Mouse (Mus musculus): ENCODE results near the gene Pld1. TPM values are rescaled to one million over a fixed set of nuclear protein-coding genes. Genes with fewer than 3 reads are reported as not detected.

Pld1 gene
- total RNA-seq, 2 experiments from 2014 or later, result 11.6 to 13.6 TPM

DNA sequence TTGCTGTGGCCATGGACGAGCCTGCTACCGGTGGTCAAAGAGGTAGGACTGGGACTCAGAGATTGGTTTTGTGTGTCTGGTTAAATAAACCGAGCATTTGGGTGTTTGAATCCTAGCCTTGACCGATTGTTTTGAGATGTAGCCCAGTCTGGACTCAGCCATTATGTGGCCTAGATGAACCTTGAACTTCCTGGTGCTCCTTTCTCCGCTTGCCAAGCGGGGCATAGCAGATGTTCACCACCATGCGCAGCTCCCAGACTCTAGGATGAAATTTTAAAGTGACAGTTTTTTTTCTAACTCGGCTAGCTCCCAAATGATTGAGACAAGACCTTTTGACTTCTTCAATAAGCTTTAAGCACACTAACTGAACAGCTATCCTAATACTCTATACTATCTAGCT lies 102.7 kb downstream of the Pld1 start:
- no peak for DNase-seq (ENCODE audit: low spot score in 2 of 2)

DNA sequence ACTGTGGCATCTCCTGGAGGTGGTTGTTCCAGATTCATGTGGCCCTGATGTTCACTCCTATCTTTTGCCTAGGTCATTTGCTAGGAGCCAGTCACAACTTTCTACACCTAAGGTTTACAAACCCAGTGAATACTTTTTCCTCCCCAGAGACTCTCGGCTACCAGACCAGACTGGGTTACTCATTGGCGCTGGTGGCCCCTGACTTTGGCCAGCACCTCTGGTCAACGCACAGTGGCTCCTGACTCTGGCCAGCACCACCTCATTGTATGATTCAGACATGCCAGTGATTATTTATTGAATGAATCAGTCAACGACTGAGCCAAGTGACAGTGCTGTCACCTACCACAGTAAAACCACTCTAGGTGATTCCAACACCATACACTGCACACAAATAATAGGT lies 103.9 kb downstream of the Pld1 start:
- no peak for DNase-seq (ENCODE audit: low spot score in 2 of 2)

DNA sequence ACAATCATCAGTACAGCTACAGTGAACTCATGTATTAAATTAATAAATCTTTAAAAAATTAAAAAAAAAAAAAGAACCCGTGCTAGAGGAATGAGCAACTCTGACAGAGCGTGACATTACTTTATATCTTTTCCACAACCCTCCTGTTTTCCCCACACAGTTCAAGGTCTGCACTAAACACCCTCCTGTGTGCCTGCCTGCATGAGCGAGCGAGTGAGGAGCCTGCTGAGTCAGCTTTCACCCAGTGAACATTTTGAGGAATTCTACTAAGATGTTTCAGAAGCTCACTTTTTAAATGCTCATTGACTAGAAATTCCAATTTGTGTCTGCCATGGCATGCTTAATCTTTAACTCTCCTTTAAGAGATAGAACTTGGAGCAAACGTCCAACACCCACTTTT lies 109.1 kb downstream of the Pld1 start:
- no peak for DNase-seq (ENCODE audit: low spot score in 2 of 2)

DNA sequence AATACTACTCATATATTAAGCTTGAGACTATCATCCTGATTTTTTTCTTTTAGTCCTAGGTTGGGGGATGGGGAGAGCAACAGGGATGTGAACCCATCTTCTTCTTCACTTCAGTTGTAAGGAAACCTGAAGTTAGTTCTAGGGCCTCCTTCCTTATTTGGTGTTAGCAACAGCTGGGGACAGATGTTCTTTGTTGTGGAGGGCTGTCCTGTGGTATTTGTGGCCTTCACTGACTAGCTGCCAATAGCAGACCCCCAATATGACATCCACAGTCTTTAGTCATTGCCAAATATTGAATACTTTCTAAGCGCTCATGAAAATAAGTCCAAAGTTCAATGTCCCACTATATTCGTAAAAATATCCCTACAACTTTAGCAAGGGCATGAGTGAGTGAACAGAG lies 111.0 kb downstream of the Pld1 start:
- no peak for DNase-seq (ENCODE audit: low spot score in 2 of 2)

DNA sequence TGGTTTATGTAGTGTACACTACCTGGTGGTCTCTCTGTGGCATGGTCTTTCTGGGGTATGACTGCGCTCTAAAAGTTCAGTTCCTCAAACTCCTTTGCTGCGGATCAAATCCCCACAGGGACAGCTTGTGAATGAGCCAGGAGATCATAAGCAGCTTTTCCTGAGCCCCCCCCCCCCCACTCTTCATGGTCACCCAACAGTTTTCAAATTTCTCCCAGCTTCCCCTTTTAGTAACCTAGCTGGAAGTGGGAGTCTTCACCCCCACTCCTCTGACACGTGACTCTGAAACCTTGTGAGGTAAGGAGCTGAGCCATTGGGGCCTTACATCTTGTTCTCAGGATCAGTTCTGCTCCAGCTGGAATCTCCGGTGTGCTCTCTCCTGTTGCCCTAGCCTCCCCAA lies 114.6 kb downstream of the Pld1 start:
- DNase-seq (ENCODE audit: low spot score in 2 of 2), result no peak

DNA sequence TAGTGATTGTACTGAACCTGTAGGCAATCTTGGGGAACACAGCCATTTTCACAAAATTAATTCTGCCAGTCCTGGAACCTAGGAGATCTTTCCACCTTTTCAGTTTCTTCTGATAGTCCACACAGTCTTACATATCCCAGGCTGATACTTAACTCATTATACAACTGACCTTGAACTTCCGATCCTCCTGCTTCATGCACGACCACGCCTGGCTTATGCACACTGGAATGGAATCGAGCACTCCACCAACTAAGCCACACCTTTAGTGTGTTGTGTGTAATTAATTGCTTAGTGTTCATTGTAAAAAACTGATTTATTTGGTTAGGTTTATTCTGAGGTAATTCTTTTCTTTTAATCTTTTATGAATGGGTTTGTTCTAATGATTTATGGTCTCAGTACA lies 122.2 kb downstream of the Pld1 start:
- no peak for DNase-seq (ENCODE audit: low spot score in 2 of 2)

DNA sequence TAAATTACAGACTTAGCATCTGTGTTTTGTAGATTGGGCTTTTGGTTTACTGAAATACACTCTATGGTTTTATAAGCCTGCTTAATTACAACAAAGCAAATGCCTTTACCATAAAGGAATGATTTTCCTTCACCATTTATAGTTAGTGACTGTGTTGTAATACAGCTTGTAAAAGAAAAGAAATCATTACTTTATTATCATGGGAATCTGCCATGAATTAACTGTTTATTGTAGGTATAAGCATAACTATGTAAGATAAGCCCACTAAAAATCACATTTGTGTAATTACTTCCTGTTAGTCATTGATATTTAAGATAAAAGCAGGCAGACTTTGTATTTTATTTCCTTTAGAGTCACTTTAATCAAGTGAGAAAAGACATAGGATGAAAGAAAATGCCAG lies 122.7 kb downstream of the Pld1 start:
- no peak for DNase-seq (ENCODE audit: low spot score in 2 of 2)

DNA sequence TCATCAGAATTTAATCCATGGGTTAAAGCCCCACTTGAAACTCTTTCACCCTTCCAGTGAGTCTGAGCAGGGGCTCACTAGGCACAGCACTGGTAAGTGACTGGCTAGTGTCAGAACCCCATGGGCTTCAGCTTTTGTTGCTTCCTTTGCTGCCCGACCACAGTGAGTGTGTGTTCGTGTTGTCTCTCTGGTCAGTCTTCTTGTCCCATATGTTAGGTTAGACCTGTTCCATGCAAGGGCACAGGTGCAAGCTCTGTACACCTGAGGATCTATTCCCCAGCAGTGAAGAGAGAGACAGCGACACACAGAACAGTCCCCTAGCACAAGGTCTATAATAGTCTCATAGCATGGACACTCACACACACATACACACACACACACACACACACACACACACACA lies 140.7 kb downstream of the Pld1 start:
- DNase-seq (ENCODE audit: low spot score in 2 of 2), result no peak

DNA sequence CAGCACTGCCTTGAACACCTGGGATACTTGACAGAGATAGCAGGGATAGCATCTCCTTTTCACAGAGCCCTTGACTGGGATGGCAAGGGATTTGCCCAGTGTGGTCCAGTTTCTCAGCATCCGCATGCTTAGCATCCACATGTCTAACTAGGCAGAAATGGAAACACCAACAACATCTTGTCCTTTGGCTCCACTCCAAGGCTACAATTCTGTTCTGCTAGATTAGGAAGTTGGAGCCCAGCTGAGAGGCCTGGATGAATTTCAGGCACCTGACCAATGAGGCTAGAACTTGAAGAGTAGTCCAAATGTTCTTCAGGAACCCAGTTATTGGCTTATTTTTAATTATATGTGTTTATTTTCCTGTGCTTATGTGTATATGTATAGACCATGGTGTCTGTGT lies 141.6 kb downstream of the Pld1 start:
- peak in 1 of 2 experiments; percentile 11 for DNase-seq (ENCODE audit: low spot score in 2 of 2)

DNA sequence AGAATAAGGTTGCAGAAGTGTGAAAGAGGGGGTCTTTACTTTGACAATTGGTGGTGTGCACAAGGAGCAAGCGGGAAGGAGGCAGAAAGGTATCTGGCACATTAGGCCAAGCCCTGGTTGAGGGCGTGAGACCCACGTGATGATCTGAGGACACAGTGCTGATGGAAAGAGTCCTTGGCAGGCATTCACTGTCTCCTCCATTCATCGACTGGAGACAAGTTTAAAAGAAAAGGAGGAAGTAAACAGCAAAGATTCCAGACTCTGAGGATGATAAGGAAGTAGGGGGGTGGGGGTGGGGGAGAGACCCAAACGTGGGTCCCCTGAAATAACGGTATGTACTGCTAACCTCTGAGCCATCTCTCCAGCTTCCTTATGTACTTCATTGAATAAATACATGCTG lies 142.5 kb downstream of the Pld1 start:
- DNase-seq (ENCODE audit: low spot score in 2 of 2), result peak in 1 of 2 experiments; percentile 3

DNA sequence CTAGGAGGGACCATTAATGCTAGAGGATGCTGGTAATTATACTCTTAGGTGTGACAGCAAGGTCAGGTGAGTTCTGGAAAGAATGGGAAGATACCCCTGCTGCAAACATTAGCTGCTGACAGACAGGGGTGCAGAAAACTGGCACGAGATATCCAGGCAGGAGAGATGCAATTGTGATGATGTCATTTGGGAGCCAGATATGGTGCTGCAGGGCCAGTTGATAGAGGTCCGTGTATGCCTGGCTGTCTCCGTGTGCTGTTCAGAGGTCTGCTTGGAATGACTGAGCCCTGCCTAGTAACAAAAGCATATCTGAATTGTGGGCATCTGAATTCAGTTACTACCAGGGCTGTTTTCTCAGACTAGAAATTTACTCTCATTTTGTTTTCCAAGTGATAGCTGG lies 144.7 kb downstream of the Pld1 start:
- DNase-seq (ENCODE audit: low spot score in 2 of 2), result no peak

DNA sequence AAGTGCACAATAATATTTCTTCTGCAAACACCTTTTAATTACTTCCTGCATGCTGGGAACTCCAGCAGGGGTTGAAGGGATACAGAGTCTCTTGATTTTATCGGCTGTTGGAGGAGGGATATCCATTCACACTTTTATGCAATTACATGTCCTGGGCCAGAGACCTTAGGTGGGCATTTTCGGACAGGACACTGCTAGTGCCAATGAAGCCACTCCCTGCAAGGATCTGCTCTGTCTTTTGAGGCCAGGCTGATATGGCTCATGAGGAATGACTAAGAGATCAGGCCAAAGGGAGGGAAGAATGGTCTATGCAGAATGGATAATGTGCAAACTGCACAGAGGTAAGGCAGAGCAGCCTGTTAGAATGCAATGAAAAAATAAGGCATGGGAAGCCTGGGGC lies 145.8 kb downstream of the Pld1 start:
- DNase-seq (ENCODE audit: low spot score in 2 of 2), result no peak

DNA sequence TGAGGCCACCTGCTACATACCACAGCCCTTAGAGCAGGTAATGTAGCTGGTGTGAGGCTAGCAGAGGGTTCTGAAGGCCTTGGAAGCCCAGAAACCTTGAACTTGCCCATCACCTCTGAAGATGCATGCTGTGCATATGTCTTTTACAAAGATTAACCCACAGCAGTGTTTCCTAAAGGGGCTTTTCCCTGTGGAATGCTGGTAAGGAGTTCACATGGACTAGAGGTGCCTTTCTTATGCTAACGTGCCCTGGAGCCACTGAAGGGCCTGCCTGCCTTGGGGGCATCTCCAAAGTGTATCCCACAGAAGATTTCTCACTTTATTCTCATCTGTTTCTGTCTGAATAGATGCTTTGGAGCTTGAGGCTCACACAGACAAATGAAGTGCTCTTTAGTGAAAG lies 152.8 kb downstream of the Pld1 start:
- DNase-seq (ENCODE audit: low spot score in 2 of 2), result no peak

DNA sequence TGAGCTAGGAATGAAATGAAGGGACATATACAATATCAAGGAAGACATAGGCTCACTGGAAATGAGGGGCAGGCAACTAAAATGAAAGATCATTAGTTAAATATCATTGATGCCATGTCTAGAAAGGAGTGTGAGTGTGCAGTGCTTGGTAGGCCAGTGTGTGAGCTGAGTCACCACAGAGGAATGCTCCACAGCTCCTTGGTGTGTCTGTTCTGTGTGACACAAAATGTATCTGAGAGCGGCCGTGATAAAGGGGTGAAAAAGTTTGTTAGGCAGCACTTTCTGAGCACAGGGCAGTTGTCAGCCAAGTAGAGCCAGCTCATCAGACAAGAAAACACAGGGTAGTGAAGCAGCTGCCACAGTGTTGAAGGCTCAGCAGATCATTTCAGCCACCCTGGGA lies 153.2 kb downstream of the Pld1 start:
- no peak for DNase-seq (ENCODE audit: low spot score in 2 of 2)

DNA sequence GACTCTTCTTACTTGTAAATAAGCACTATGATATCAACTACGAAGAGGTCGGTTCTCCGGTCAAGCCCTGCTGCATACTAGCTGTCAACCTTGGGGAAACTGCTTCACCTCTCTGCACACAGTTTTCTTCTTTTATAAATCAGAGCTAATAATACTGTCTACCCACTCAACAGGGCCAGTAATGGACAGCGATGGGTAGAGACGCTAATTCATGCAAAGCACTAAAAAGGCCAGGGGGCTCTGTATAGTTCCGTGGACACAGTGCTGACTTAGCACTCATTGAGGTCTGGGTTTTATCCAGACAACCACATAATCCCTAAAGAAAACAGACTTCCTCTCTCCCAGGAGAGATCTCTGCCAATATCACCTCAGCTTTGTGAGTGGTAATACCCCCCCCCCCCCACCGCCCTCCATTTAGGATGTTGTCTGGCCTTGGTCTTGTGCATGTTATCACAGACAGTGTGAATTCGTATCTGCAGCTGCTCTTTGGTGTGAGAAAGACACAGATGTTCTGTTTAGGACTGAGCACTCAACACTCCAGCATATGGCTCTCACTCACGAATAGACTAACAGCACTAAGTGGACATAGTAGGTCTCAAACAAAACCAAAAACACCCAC lies 155.3 kb downstream of the Pld1 start:
- no peak for DNase-seq (ENCODE audit: low spot score in 2 of 2)

DNA sequence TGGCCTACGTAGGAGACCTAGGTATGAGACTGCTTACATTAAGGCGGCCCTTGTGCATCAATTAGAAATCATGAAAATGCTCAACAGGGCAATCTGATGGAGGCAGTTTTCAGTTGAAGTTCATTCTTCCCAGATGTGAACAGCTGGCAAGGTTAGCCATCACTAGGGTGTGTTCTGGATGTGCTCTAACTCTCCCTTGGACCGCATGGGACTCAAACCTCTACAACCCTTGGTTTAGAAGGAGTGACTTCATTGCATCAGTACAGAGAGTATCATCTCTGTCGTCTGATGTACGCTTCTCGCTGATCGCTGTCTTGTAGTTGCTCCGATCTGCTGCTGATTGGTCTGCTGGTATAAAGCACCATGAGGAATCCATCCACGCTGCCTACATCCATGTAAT lies 157.0 kb downstream of the Pld1 start:
- no peak for DNase-seq (ENCODE audit: low spot score in 2 of 2)

DNA sequence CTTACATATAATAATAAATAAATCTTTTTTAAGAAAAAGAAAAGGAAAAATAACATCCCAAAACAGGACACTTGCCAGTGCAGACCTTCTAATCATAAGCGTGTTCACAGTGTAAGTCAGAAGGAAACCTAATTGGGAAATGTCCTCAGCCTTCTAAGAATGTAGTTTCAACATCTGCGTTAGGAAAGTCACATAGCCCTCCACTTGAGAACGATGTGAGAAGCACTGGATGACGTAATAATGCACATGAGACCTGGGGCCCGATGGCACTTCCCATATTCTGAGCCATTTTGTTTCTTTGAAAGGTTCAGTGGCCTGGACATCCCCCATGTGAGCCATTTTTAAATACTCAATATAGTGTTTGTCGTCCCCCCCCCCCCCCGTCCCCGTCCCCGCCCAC lies 160.7 kb downstream of the Pld1 start:
- DNase-seq (ENCODE audit: low spot score in 2 of 2), result no peak

DNA sequence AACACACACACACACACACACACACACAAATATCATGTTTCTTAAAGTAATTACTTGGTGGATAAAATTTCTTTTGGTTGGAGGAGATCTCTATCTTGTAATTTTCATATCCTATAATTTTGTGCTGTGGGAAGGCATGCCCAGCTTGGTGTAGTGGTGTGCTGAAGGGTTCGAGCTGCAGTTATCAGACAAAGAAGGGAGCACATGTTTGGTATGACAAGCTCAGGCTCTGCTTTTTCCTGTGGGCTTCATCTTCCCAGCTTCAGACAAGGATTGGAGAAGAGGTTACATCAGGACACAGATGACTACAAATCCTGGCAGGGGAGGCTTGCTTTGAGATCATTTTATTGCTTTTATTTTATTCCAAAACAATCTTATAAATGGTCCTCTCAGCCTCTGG lies 166.5 kb downstream of the Pld1 start:
- no peak for DNase-seq (ENCODE audit: low spot score in 2 of 2)

DNA sequence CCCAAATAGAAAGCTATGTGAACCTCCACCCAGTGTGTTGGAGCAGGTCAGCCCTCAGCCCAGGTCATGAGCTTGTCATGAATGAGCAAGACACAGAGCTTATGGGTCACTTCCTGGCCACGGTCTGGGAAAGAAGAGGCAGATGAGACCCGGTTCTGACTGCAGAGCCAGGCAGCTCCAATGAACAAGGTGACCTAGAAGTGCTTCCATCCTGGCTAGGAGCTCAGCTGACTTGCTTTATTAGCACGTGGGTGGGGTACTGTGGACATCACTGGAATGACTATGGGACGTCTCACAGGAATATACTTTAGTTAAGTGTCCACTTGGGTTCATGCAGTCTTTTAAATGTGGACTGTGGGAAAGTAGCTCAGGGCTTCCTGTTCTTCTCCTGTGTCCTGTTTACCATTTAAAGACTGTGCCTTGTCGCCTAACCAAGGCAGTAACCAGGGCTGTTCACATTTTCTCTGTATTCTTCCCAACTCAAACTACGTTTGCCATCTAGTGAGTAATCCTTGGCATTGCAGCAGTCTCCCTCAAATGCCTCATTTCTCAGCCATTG lies 169.0 kb downstream of the Pld1 start:
- peak; percentile 41 to 77 for DNase-seq (ENCODE audit: low spot score in 2 of 2)

DNA sequence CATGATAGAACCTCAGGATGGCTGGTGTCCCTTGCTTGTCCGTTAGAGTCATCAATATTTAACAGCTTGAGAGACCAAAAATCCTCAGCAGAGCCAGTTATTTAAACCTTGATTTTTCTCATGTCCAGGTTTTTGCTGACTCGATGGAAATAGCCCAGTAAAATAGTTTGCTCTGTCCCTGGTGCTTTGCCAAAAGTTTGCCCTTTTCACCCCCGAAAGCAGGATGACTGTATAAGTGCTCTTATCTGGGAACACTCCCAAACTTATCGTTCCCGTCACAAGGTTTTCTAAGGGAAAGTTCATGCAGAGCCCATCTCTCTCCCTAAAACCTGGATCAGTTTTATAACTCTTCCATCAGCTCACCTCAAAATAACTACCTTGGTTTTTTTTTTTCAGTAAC lies 173.0 kb downstream of the Pld1 start:
- no peak for DNase-seq (ENCODE audit: low spot score in 2 of 2)

DNA sequence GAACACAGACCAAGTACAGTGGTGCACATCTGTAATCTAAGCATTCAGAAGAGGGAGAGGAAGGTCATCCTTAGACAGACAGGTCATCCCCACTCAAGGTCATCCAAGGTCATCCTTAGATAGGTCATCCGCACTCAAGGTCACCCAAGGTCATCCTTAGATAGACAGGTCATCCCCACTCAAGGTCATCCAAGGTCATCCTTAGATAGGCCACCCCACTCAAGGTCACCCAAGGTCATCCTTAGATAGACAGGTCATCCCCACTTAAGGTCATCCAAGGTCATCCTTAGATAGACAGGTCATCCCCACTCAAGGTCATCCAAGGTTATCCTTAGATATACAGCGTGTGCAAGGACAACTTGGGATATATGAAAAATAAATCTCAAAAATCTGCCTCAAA lies 175.4 kb downstream of the Pld1 start:
- no peak for DNase-seq (ENCODE audit: low spot score in 2 of 2)

DNA sequence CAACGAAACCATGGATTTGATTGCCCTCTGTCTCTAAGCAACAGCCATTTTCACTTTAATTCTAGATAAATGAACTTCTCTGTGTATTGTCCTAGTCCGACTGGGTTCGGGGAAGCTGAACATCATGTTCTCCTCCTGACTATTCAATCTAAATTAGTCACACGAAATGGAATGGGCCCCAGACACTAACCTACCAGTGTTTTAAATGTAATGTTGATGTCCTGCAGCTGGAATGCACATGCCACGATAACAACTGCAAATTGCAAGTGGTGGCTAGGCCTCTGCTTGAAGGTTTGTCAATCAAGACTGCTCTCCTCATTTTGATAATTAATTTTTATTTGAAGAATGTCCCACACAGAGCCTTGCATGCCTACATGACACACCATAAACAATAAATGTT lies 203.2 kb downstream of the Pld1 start:
- no peak for DNase-seq (ENCODE audit: low spot score in 2 of 2)

DNA sequence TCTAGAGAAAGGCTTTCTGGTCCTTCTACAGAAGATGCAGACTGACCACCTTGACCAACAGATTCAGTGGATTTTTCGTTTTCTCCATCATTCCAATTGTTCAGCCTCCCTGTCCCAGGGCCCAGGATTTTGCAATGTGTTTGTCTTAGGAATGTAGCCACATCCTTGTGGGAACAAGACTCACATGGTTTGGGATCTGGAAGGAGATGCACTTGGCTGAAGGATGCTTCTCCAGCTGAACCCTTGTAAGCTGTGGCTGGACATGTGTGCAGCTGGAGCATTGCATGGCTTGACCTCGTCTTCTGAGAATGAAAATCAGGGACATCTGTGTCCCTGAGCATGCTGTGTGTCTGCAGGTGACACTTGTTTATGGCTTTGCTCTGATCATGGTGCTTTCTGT lies 203.6 kb downstream of the Pld1 start:
- DNase-seq (ENCODE audit: low spot score in 2 of 2), result no peak

DNA sequence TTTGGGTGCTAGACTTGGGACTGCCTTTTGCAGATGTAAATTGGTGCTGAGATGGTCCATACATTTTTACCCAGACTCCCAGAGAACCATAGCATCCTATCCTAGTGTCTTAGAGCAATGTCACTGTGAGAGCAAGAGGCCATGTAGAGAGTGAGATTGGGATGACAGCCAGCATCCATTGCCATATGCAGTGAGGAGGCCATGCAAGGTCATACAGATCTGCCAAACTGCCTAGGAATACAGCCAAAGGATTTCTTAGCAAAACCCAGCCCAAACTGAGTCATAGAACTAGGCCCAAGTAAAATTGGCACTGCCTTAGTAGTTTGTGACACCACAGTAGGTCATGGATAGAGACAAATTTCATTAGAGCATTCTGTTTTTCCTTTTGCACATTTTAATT lies 206.2 kb downstream of the Pld1 start:
- DNase-seq (ENCODE audit: low spot score in 2 of 2), result no peak
